Mouse (Mus musculus) ES-E14 (cell line): ENCODE measurements around the gene Rasgef1b.

Experiments
- CHD2 ChIP-seq: IDR thresholded peaks from 2 replicates; pipeline ENCODE4 v1.6.1; 2014; ENCODE audit warnings: mild to moderate bottlenecking, low read depth, low read length, inconsistent platforms
- HCFC1 ChIP-seq: IDR thresholded peaks from 2 replicates; pipeline ENCODE4 v1.6.1; 2012; ENCODE audit warnings: low read length, inconsistent platforms, borderline replicate concordance; ENCODE audit not compliant: insufficient read depth
- MAFK ChIP-seq: IDR thresholded peaks from 2 replicates; pipeline ENCODE4 v1.6.1; 2014; ENCODE audit warnings: mild to moderate bottlenecking, low read depth, low read length, inconsistent platforms; ENCODE audit not compliant: insufficient read depth
- ZC3H11A ChIP-seq: IDR thresholded peaks from 2 replicates; pipeline ENCODE4 v1.6.1; 2012; ENCODE audit warnings: low read depth, mild to moderate bottlenecking, inconsistent platforms, low read length, borderline replicate concordance

DNA sequence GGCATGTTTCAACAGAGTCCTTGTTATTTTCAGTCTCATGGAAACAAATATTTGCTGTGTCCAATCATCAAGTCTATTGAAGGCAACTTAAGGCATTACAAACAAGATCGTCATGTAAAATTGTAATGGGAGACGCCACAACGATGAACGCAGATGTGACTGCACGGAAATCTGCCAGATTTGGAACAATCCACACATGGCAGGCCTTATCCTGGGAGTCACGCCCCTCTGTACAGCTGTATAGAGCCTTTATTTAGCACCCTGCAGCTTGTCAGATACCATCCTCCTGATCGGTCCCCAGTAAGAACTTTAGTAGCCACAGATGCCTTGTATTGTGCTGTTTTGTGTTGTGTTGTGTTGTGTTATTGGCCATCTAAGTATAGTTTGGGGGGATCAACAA lies 222.8 kb downstream of the Rasgef1b start:
- TF ChIP-seq ZC3H11A = no peak
- no peak for TF ChIP-seq MAFK
- TF ChIP-seq CHD2 = no peak
- TF ChIP-seq HCFC1 = no peak
